Mouse (Mus musculus): ENCODE measurements around the gene Mettl26. TPM values are rescaled to one million over a fixed set of nuclear protein-coding genes. Genes with fewer than 3 reads are reported as not detected.
"Not testable (repeated sequence)": the region's sequence is repeated elsewhere in the genome, so short reads cannot be mapped to it uniquely, and the experiment has no call there.

Gene Mettl26
- polyA plus RNA-seq, 1 experiment from 2014 or later, result 67.5 TPM

DNA sequence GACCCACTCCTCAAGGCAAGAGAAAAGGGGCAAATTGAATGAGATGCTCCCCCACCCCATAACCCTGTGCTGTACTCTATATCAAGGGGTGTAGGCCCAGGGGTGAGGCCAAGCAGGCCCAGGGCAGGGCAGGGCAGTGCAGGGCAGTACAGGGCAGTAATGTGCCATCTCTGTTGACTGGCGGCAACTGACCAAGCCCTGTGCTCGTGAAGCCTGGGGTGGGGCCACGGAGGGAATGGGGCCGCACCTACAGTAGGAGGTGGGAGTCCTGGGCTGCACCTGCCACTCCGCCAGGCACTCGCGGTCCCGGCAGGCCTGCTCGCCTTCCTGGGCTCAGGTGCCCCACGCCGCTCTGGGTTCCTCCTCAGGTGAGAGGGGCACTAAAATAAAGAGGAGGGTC is 9.6 kb upstream of the Mettl26 start:
- peaks cover 32% of the 10 kb centered on the region for H3K4me1 ChIP-seq (ENCODE audit: control insufficient read depth, insufficient read depth, low read depth, low read length)
- H3K4me2 ChIP-seq (ENCODE audit: low read length), result no peak overlapping the region
- WGBS, result 88% methylated on average over 11 of the region's 11 CpGs
- H3K4me3 ChIP-seq (ENCODE audit: low read length), result no peak overlapping the region
- ATAC-seq, result no peak
- no peaks in the 10 kb centered on the region for H3K36me3 ChIP-seq (ENCODE audit: control insufficient read depth, insufficient read depth, low read length)
- H3K9me3 ChIP-seq (ENCODE audit: control insufficient read depth, low read length), result no peaks in the 10 kb centered on the region
- no peaks in the 10 kb centered on the region for H3K27me3 ChIP-seq (replicated peaks; ENCODE audit: control insufficient read depth, insufficient read depth, low read length)
- no peak overlapping the region for H3K9ac ChIP-seq (ENCODE audit: low read depth, low read length)
- H3K27ac ChIP-seq (ENCODE audit: low read depth, low read length), result no peak overlapping the region

DNA sequence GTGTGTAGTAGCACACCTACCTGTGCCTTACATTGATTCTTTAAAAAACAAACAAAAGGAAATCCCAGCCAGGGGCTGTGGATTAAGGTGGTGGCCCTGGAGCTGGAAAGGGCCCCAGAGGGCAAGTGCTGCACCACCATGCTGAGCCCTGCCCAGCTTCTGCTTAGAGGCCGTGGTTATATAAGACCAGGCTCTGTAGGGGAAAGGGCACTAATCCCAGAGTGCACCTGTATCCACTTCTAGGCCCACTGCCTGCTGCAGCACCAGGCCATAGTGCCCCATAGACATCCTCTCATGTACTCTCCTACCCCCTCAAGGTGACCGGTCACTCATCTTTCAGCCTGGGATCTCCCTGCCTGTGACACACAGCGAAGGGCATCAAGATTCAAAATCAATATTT is 8.7 kb upstream of the Mettl26 start:
- H3K27ac ChIP-seq (ENCODE audit: low read depth, low read length), result no peak overlapping the region
- no peak overlapping the region for H3K4me3 ChIP-seq (ENCODE audit: low read length)
- H3K4me2 ChIP-seq (ENCODE audit: low read length), result no peak overlapping the region
- no peaks in the 10 kb centered on the region for H3K27me3 ChIP-seq (replicated peaks; ENCODE audit: control insufficient read depth, insufficient read depth, low read length)
- WGBS, result 96% methylated on average over 3 of the region's 3 CpGs
- peak overlapping the region; percentile 17; the same call in 1 of the 2 replicates for H3K9ac ChIP-seq (ENCODE audit: low read depth, low read length)
- ATAC-seq, result no peak
- no peaks in the 10 kb centered on the region for H3K9me3 ChIP-seq (ENCODE audit: control insufficient read depth, low read length)
- H3K36me3 ChIP-seq (ENCODE audit: control insufficient read depth, insufficient read depth, low read length), result no peaks in the 10 kb centered on the region
- peaks cover 24% of the 10 kb centered on the region for H3K4me1 ChIP-seq (ENCODE audit: control insufficient read depth, insufficient read depth, low read depth, low read length)

DNA sequence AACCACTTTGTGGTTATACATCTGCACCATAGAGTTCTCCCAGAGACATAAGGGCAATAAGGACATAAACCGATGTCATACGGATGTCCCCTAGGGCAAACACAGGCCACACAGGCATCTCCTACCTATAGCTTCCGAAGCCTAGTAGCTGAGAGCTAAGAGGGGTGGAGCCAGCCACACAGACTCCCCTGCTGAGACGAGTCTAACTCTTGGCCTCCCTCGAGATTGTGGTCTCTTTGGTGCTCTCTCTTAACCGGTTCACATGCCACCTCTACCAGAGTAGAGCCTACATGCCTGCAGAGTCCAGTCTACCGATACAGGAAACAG is 7.4 kb upstream of the Mettl26 start:
- no peaks in the 10 kb centered on the region for H3K9me3 ChIP-seq (ENCODE audit: control insufficient read depth, low read length)
- ATAC-seq, result no peak
- peaks cover 18% of the 10 kb centered on the region for H3K4me1 ChIP-seq (ENCODE audit: control insufficient read depth, insufficient read depth, low read depth, low read length)
- WGBS, result 20% methylated on average over 7 of the region's 7 CpGs
- H3K36me3 ChIP-seq (ENCODE audit: control insufficient read depth, insufficient read depth, low read length), result no peaks in the 10 kb centered on the region
- H3K27me3 ChIP-seq (replicated peaks; ENCODE audit: control insufficient read depth, insufficient read depth, low read length), result no peaks in the 10 kb centered on the region
- peak overlapping the region; percentile 87 for H3K9ac ChIP-seq (ENCODE audit: low read depth, low read length)
- no peak overlapping the region for H3K27ac ChIP-seq (ENCODE audit: low read depth, low read length)
- H3K4me3 ChIP-seq (ENCODE audit: low read length), result peak overlapping the region; percentile 97
- H3K4me2 ChIP-seq (ENCODE audit: low read length), result peak overlapping the region; percentile 96

DNA sequence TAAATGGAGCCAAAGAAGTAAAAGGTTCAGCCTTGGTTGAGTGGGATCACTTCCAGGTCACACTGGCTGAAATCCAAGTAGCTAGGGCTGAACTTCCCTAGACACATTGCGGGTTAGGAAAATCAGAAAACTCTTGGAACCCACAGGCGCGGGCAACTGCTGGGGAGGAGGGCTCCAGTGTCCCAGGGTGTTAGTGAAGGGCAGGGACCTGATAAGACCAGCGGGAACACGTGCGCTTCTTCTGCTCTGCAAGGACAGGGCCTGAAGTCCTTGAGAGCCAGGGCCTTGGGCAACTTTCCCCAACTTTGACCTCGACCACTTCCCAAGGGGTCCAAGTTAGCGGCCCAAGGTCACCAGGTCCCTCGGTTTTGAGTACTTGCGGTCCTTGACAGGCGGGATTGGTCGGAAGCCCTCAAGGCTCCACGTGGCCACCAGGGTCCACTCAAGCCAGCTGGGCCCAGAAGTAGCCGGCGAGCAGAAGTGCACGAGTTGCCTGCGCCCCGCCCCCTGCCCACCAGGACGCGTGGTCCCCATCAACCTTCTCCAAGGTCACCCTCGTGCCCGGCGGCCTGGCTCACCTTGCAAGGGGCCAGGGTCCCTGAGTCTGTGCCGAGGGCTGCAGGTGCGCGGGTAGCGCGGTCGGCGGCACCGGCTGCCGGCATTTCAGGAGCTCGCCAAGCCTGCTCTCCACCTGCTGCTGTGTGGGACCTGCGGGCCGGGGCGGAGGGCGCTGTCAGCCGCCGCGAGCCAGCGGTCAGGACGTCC is 6.9 kb upstream of the Mettl26 start:
- Histone ChIP-seq H3K27me3 (replicated peaks; ENCODE audit: control insufficient read depth, insufficient read depth, low read length) (no peaks in the 10 kb centered on the region), H3K4me2 (ENCODE audit: low read length) (peak overlapping the region; percentile 96), H3K9ac (ENCODE audit: low read depth, low read length) (peak overlapping the region; percentile 87), H3K27ac (ENCODE audit: low read depth, low read length) (peak overlapping the region; percentile 77), H3K36me3 (ENCODE audit: control insufficient read depth, insufficient read depth, low read length) (no peaks in the 10 kb centered on the region), H3K4me1 (ENCODE audit: control insufficient read depth, insufficient read depth, low read depth, low read length) (peaks cover 18% of the 10 kb centered on the region), H3K9me3 (ENCODE audit: control insufficient read depth, low read length) (no peaks in the 10 kb centered on the region), H3K4me3 (ENCODE audit: low read length) (peak overlapping the region; percentile 97)
- 2% methylated on average over 41 of the region's 42 CpGs for WGBS
- ATAC-seq, result no peak; the same call in 1 of the 2 replicates

DNA sequence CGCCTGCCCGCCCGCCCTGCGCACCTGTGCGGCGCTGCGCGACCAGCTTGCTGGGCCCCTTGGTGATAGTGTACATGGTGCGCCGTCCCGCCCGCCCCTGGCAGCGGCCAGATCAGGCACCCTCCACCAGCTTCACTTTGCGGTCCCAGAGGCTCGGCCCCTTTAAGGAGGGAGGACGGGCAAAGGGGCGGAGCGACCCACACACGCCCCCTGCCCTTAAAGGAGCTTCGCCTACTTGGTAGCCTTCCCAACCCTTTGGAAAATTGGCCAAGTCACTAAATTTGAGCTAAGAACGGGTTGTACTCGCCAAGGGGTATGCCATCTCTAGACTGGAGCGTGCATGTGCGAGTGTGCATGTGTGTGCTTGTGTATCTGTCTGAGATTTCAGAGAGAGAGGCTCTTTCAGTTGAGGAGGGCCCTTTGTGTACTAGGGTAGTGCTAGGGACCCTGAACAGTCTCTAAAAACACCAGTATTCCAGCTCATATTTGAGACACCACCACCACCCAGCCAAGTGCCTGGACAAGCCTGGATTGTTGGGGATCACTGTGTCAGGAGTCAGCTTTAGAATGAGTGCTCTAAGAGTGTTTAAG is 6.2 kb upstream of the Mettl26 start, which contains the start of gene Mcrip2:
Gene Mcrip2 (minus strand): TSS at position 164 of the 591 bp plus-strand sequence.
- no peaks in the 10 kb centered on the region for H3K36me3 ChIP-seq (ENCODE audit: control insufficient read depth, insufficient read depth, low read length)
- H3K9ac ChIP-seq (ENCODE audit: low read depth, low read length), result peak within 1 kb of the TSS; percentile 87
- peak within 1 kb of the TSS; percentile 96 for H3K4me2 ChIP-seq (ENCODE audit: low read length)
- H3K4me3 ChIP-seq (ENCODE audit: low read length), result peak within 1 kb of the TSS; percentile 97
- H3K4me1 ChIP-seq (ENCODE audit: control insufficient read depth, insufficient read depth, low read depth, low read length), result peaks cover 18% of the 10 kb centered on the region
- peak; percentile 91 for ATAC-seq
- H3K27ac ChIP-seq (ENCODE audit: low read depth, low read length), result peak within 1 kb of the TSS; percentile 77
- no peaks in the 10 kb centered on the region for H3K27me3 ChIP-seq (replicated peaks; ENCODE audit: control insufficient read depth, insufficient read depth, low read length)
- H3K9me3 ChIP-seq (ENCODE audit: control insufficient read depth, low read length), result no peaks in the 10 kb centered on the region
- under 1% methylated on average over 23 of the region's 24 CpGs for WGBS

DNA sequence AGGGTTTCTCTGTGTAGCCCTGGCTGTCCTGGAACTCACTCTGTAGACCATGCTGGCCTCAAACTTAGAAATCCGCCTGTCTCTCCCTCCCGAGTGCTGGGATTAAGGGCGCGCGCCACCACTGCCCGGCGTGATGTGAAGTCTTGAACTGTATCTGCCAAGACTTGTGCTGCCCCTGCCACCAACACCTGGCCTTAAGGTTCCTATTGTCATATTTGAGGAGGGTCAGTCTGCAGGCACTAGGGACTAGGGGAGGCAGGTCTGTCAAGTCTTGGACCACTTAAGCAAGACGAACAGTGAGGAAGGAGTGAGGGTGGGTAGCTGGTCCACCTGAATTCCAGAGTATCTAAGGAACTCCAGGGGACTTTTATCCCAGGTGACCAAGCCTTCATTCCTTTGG is 5.4 kb upstream of the Mettl26 start:
- WGBS, result 85% methylated on average over 8 of the region's 8 CpGs
- Histone ChIP-seq H3K27ac (ENCODE audit: low read depth, low read length) (no peak overlapping the region), H3K27me3 (replicated peaks; ENCODE audit: control insufficient read depth, insufficient read depth, low read length) (no peaks in the 10 kb centered on the region), H3K9me3 (ENCODE audit: control insufficient read depth, low read length) (no peaks in the 10 kb centered on the region), H3K4me2 (ENCODE audit: low read length) (no peak overlapping the region), H3K4me1 (ENCODE audit: control insufficient read depth, insufficient read depth, low read depth, low read length) (peaks cover 25% of the 10 kb centered on the region), H3K36me3 (ENCODE audit: control insufficient read depth, insufficient read depth, low read length) (no peaks in the 10 kb centered on the region), H3K9ac (ENCODE audit: low read depth, low read length) (no peak overlapping the region), H3K4me3 (ENCODE audit: low read length) (no peak overlapping the region)
- no peak for ATAC-seq

DNA sequence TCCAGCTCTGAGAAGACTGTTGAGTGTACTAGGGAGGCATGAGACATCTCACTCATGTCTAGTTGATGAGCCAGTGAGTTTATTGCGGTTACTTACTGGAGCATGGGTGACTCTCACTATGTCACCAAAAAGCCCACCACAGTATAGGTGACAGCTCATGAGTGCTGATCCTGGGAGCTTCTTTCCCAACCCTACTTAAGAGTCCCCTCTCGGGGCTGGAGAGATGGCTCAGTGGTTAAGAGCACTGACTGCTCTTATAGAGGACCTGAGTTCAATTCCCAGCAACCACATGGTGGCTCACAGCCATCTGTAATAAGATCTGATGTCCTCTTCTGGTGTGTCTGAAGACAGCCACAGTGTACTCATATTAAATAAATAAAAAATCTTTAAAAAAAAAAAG is 4.9 kb upstream of the Mettl26 start:
- no peaks in the 10 kb centered on the region for H3K9me3 ChIP-seq (ENCODE audit: control insufficient read depth, low read length)
- H3K4me2 ChIP-seq (ENCODE audit: low read length), result no peak overlapping the region
- no peak overlapping the region for H3K4me3 ChIP-seq (ENCODE audit: low read length)
- ATAC-seq, result no peak
- no peaks in the 10 kb centered on the region for H3K36me3 ChIP-seq (ENCODE audit: control insufficient read depth, insufficient read depth, low read length)
- H3K27me3 ChIP-seq (replicated peaks; ENCODE audit: control insufficient read depth, insufficient read depth, low read length), result no peaks in the 10 kb centered on the region
- 82% methylated on average over 2 of the region's 2 CpGs for WGBS
- H3K9ac ChIP-seq (ENCODE audit: low read depth, low read length), result no peak overlapping the region
- H3K4me1 ChIP-seq (ENCODE audit: control insufficient read depth, insufficient read depth, low read depth, low read length), result peaks cover 25% of the 10 kb centered on the region
- H3K27ac ChIP-seq (ENCODE audit: low read depth, low read length), result no peak overlapping the region

DNA sequence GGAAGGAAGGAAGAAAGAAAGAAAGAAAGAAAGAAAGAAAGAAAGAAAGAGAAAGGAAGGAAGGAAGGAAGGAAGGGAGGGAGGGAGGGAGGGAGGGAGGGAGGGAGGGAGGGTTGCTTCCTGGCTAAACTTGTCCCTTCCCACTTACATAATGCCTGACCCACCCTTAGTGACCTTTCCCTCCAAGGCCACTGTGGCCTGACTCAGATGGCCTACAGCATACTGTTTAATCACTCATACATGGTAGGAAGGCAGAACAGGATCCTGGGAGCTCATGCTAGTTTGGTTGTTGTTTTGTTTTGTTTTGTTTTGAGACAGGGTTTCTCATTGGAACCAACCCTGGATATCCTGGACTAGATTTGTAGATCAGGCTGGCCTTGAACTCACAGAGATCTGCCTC is 3.3 kb upstream of the Mettl26 start:
- not testable (repeated sequence) for H3K4me3 ChIP-seq (ENCODE audit: low read length); H3K9me3 ChIP-seq (ENCODE audit: control insufficient read depth, low read length); H3K36me3 ChIP-seq (ENCODE audit: control insufficient read depth, insufficient read depth, low read length); H3K27me3 ChIP-seq (replicated peaks; ENCODE audit: control insufficient read depth, insufficient read depth, low read length); H3K27ac ChIP-seq (ENCODE audit: low read depth, low read length); ATAC-seq; H3K4me2 ChIP-seq (ENCODE audit: low read length); H3K9ac ChIP-seq (ENCODE audit: low read depth, low read length)
- H3K4me1 ChIP-seq (ENCODE audit: control insufficient read depth, insufficient read depth, low read depth, low read length), result peaks cover 30% of the 10 kb centered on the region

DNA sequence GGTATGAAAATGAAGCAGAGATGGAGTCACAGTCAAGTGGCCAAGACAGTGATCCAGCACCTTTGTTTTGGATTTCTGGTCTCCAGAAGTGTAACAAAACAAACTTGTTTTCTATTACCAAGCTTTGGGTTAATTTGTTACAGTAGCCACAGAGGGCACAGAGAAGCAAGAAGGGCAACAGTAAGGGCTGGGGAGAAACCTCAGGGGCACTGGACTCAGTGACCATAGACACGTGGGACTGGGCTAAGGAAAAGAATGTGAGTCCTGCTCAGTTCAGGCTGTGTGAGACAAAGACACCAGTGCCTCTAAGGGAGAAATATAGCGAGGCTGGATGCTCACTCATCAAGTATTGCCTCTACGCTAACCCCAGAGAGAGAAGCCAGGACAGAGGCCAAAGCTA is 2.2 kb upstream of the Mettl26 start:
- no peak for ATAC-seq
- H3K4me2 ChIP-seq (ENCODE audit: low read length), result no peak overlapping the region

More for the DNA sequence above, 2.2 kb upstream of the Mettl26 start:
- H3K9me3 ChIP-seq (ENCODE audit: control insufficient read depth, low read length), result no peaks in the 10 kb centered on the region
- no peak overlapping the region for H3K9ac ChIP-seq (ENCODE audit: low read depth, low read length)
- WGBS, result 85% methylated on average over 3 of the region's 3 CpGs
- no peak overlapping the region for H3K27ac ChIP-seq (ENCODE audit: low read depth, low read length)
- peaks cover 30% of the 10 kb centered on the region for H3K4me1 ChIP-seq (ENCODE audit: control insufficient read depth, insufficient read depth, low read depth, low read length)
- no peaks in the 10 kb centered on the region for H3K36me3 ChIP-seq (ENCODE audit: control insufficient read depth, insufficient read depth, low read length)
- no peaks in the 10 kb centered on the region for H3K27me3 ChIP-seq (replicated peaks; ENCODE audit: control insufficient read depth, insufficient read depth, low read length)
- H3K4me3 ChIP-seq (ENCODE audit: low read length), result no peak overlapping the region
